Mouse (Mus musculus) forebrain, embryonic 12.5 days (tissue): ENCODE data around the gene Vmn2r65. TPM values are rescaled to one million over a fixed set of nuclear protein-coding genes. Genes with fewer than 3 reads are reported as not detected.

Source experiments
- ATAC-seq: fragments of 200-750 bp; cut with Nextera tagmentation; 2 replicates; pipeline ENCODE4 v1.8.0; 2017; ENCODE audit warnings: moderate TSS enrichment; ENCODE audit not compliant: low FRiP score
- H3K27ac ChIP-seq: fragments of 300-500 bp; sonication (generic); 2 replicates; pipeline ENCODE4 v1.5.1; 2016; ENCODE audit warnings: mild to moderate bottlenecking
- H3K27me3 ChIP-seq: fragments of 300-500 bp; sonication (generic); 2 replicates; pipeline ENCODE4 v1.6.1; 2016; ENCODE audit warnings: mild to moderate bottlenecking
- H3K36me3 ChIP-seq: fragments of 300-500 bp; sonication (generic); replicated peaks from 2 replicates; pipeline ENCODE4 v1.6.1; 2016; ENCODE audit warnings: mild to moderate bottlenecking
- H3K4me1 ChIP-seq: fragments of 300-500 bp; sonication (generic); 2 replicates; pipeline ENCODE4 v1.6.1; 2016
- H3K4me2 ChIP-seq: fragments of 300-500 bp; sonication (generic); 2 replicates; pipeline ENCODE4 v1.6.1; 2016; ENCODE audit warnings: mild to moderate bottlenecking, moderate library complexity
- H3K4me3 ChIP-seq: fragments of 300-500 bp; sonication (generic); replicated peaks from 2 replicates; pipeline ENCODE4 v1.5.1; 2016; ENCODE audit warnings: mild to moderate bottlenecking
- H3K9ac ChIP-seq: fragments of 300-500 bp; sonication (generic); 2 replicates; pipeline ENCODE4 v1.6.1; 2016; ENCODE audit warnings: mild to moderate bottlenecking
- H3K9me3 ChIP-seq: fragments of 300-500 bp; sonication (generic); 2 replicates; pipeline ENCODE4 v1.6.1; 2016
- WGBS: fragments of 180-500 bp; shearing (Covaris S2); methylation state at CpG from one replicate; pipeline ENCODE4 v1.1.7; 2016; 5-methylcytosine and 5-hydroxymethylcytosine counted together
- polyA plus RNA-seq: library from polyadenylated mRNA; unstranded; fragments of >200 nt; fragmentation: Nextera tagmentation; extraction: Ambion mirVana; gene quantifications from 2 replicates; pipeline ENCODE4 v1.2.1, GENCODE M21; 2016

Gene Vmn2r65
- not detected in 2 replicates for polyA plus RNA-seq

- H3K4me2 ChIP-seq = no peak within 1 kb of the TSS
- H3K4me1 ChIP-seq = no peaks in the 10 kb centered on the region
- ATAC-seq = no peak
- H3K36me3 ChIP-seq = no peaks in the 10 kb centered on the region
- H3K9ac ChIP-seq = no peak within 1 kb of the TSS
- H3K27me3 ChIP-seq = no peaks in the 10 kb centered on the region
- H3K9me3 ChIP-seq = 0 out of 2 replicates have a peak, but pooled peaks cover 5% of the 10 kb centered on the region
- no peak within 1 kb of the TSS for H3K4me3 ChIP-seq
- no peak within 1 kb of the TSS for H3K27ac ChIP-seq
- WGBS = 35% methylated on average over 1 of the region's 1 CpGs
Measured at GRCm38 (mm10) chr7:84964015-84964414, at the start of gene Vmn2r65. Gene Vmn2r65 (minus strand): TSS chr7:84964115.

GRCm38 (mm10) chr7:85012168-85012567, 48.3 kb upstream of the Vmn2r65 start, which contains the start of gene Vmn2r66:
Gene Vmn2r66 (minus strand): TSS chr7:85012268.
- Histone ChIP-seq H3K9ac (no peak within 1 kb of the TSS), H3K9me3 (no peaks in the 10 kb centered on the region), H3K27ac (no peak within 1 kb of the TSS), H3K36me3 (no peaks in the 10 kb centered on the region), H3K27me3 (no peaks in the 10 kb centered on the region), H3K4me3 (no peak within 1 kb of the TSS), H3K4me2 (no peak within 1 kb of the TSS), H3K4me1 (no peaks in the 10 kb centered on the region)
- WGBS = 86% methylated on average over 1 of the region's 1 CpGs
- no peak for ATAC-seq

- H3K9ac ChIP-seq = no peak overlapping the region
- H3K36me3 ChIP-seq = no peaks in the 10 kb centered on the region
- no peaks in the 10 kb centered on the region for H3K27me3 ChIP-seq
- no peak overlapping the region for H3K4me3 ChIP-seq
- WGBS = 74% methylated on average over 2 of the region's 2 CpGs
- H3K4me1 ChIP-seq = no peaks in the 10 kb centered on the region
- 0 out of 2 replicates have a peak, but pooled peaks cover 3% of the 10 kb centered on the region for H3K9me3 ChIP-seq
- H3K4me2 ChIP-seq = no peak overlapping the region
- ATAC-seq = no peak
- no peak overlapping the region for H3K27ac ChIP-seq
Measured at GRCm38 (mm10) chr7:84996694-84997093, 32.8 kb upstream of the Vmn2r65 start.

Other genes with a start within 250 kb of the Vmn2r65 start
- gene Olfr291, start 110.6 kb downstream of the Vmn2r65 start, polyA plus RNA-seq = not detected in 2 replicates
- gene Vmn2r66, start 48.2 kb upstream of the Vmn2r65 start, polyA plus RNA-seq = not detected in 2 replicates
- not detected in 2 replicates for gene Vmn2r67, start 191.9 kb upstream of the Vmn2r65 start, polyA plus RNA-seq